Mouse (Mus musculus): Measurements from ENCODE around the gene Tmem121. TPM values are rescaled to one million over a fixed set of nuclear protein-coding genes. Genes with fewer than 3 reads are reported as not detected.

Gene Tmem121
- polyA plus RNA-seq, 1 experiment from 2014 or later: 7.2 TPM

DNA sequence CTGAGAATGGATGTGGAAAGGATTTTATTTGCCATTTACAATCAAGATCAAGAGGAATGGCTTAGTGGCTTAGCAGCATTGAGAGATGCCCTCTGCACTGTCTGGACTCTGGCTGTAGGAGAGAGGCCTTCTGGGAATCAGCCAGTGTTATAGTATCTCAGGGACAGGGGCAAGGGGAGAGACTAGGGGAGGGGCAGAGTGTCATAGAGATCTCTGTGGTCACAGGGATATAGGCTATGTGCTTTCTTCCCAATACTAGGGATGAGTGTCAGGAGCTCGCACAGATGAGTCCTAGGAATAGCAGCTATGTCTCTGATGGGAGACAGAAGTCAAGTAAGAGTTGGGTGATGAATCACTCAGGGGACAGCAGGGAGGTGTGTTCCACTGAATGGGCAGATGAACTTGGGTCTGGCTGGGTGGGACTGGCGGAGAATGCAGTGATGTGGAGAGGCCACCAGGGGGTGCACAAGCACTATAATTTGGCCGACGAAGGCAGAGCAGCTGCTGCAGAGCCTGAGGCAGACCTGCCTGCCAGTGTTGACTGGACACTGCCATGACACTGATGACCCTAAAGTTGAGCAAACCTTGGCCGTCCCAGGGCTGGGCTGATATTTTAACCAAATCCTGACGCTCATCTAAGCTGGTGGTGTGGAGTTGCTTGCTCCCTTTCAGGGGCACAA is 30.1 kb downstream of the Tmem121 start:
- Histone ChIP-seq H3K9me3 (ENCODE audit: control insufficient read depth, low read depth, low read length) (no peaks in the 10 kb centered on the region), H3K4me2 (replicated peaks; ENCODE audit: low read depth, low read length) (no peak overlapping the region), H3K36me3 (ENCODE audit: control insufficient read depth, insufficient read depth, low read length) (no peaks in the 10 kb centered on the region), H3K27ac (ENCODE audit: low read length) (no peak overlapping the region), H3K4me1 (ENCODE audit: control insufficient read depth, insufficient read depth, low read length) (no peaks in the 10 kb centered on the region), H3K9ac (replicated peaks; ENCODE audit: low read depth, low read length) (no peak overlapping the region), H3K4me3 (ENCODE audit: low read depth, low read length) (no peak overlapping the region), H3K27me3 (ENCODE audit: control insufficient read depth, insufficient read depth, low read length) (no peaks in the 10 kb centered on the region)
- whole genome bisulfite sequencing: 9% methylated on average over 6 of the region's 6 CpGs
- no peak for ATAC-seq (ENCODE audit: insufficient number of reproducible peaks, insufficient read depth, low FRiP score, low read depth)

- Histone ChIP-seq H3K27me3 (ENCODE audit: control insufficient read depth, insufficient read depth, low read length) (no peaks in the 10 kb centered on the region), H3K9me3 (ENCODE audit: control insufficient read depth, low read depth, low read length) (no peaks in the 10 kb centered on the region), H3K4me3 (ENCODE audit: low read depth, low read length) (no peak overlapping the region), H3K9ac (replicated peaks; ENCODE audit: low read depth, low read length) (no peak overlapping the region), H3K27ac (ENCODE audit: low read length) (no peak overlapping the region), H3K4me1 (ENCODE audit: control insufficient read depth, insufficient read depth, low read length) (no peaks in the 10 kb centered on the region), H3K4me2 (replicated peaks; ENCODE audit: low read depth, low read length) (no peak overlapping the region), H3K36me3 (ENCODE audit: control insufficient read depth, insufficient read depth, low read length) (no peaks in the 10 kb centered on the region)
- WGBS: 32% methylated on average over 11 of the region's 11 CpGs
- ATAC-seq (ENCODE audit: insufficient number of reproducible peaks, insufficient read depth, low FRiP score, low read depth): no peak
Observed at GRCm38 (mm10) chr12:113217306-113218242, 31.8 kb downstream of the Tmem121 start.

DNA sequence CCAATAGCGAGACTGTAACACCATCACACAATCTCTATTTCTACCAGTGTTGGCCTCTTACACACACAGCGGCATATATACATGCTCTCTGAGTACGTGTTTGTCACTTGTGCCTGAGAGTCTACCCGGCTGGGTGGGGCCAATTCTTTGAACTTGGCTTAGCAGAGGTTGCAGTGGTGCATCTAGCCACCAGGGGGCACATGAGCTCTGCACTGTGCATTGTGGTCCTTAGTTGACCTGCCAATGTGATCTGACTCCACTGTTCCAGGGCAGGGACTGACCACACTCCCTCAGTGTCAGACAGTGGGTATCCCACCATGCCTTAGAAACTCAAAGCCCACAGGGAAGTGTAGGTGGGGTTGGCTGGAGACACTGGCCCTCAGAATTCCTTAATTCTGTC is 34.1 kb downstream of the Tmem121 start:
- Histone ChIP-seq H3K9ac (replicated peaks; ENCODE audit: low read depth, low read length) (no peak overlapping the region), H3K27ac (ENCODE audit: low read length) (no peak overlapping the region), H3K36me3 (ENCODE audit: control insufficient read depth, insufficient read depth, low read length) (no peaks in the 10 kb centered on the region), H3K4me1 (ENCODE audit: control insufficient read depth, insufficient read depth, low read length) (no peaks in the 10 kb centered on the region), H3K4me2 (replicated peaks; ENCODE audit: low read depth, low read length) (no peak overlapping the region), H3K9me3 (ENCODE audit: control insufficient read depth, low read depth, low read length) (no peaks in the 10 kb centered on the region), H3K4me3 (ENCODE audit: low read depth, low read length) (no peak overlapping the region), H3K27me3 (ENCODE audit: control insufficient read depth, insufficient read depth, low read length) (no peaks in the 10 kb centered on the region)
- ATAC-seq (ENCODE audit: insufficient number of reproducible peaks, insufficient read depth, low FRiP score, low read depth): no peak
- 53% methylated on average over 4 of the region's 4 CpGs for WGBS

DNA sequence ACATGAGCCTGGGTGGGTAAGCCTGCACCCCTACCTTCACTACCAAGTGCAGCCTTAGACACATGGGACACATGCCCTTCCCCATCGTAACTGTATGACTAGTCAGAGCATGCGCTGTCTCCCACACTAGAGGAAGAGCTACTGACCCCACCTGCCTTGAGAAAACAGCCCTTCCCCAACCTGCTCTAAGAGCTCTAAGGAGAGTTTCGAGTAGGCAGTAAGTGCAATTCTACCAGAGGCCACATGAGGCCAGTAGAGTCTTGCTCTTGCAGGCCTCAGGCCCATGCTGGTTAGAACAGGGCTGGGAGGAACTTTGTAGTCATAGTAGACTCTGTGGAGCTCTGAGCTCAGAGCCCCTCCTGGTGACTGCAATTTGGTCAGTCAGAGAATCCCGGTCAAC is 34.7 kb downstream of the Tmem121 start:
- no peaks in the 10 kb centered on the region for H3K9me3 ChIP-seq (ENCODE audit: control insufficient read depth, low read depth, low read length)
- no peak overlapping the region for H3K9ac ChIP-seq (replicated peaks; ENCODE audit: low read depth, low read length)
- 40% methylated on average over 4 of the region's 4 CpGs for WGBS
- peak; percentile 33; the same call in 1 of the 2 replicates for ATAC-seq (ENCODE audit: insufficient number of reproducible peaks, insufficient read depth, low FRiP score, low read depth)
- H3K27ac ChIP-seq (ENCODE audit: low read length): no peak overlapping the region
- no peak overlapping the region for H3K4me3 ChIP-seq (ENCODE audit: low read depth, low read length)
- H3K36me3 ChIP-seq (ENCODE audit: control insufficient read depth, insufficient read depth, low read length): no peaks in the 10 kb centered on the region
- H3K4me2 ChIP-seq (replicated peaks; ENCODE audit: low read depth, low read length): no peak overlapping the region
- no peaks in the 10 kb centered on the region for H3K4me1 ChIP-seq (ENCODE audit: control insufficient read depth, insufficient read depth, low read length)
- H3K27me3 ChIP-seq (ENCODE audit: control insufficient read depth, insufficient read depth, low read length): no peaks in the 10 kb centered on the region

- H3K36me3 ChIP-seq (ENCODE audit: control insufficient read depth, insufficient read depth, low read length): no peaks in the 10 kb centered on the region
- no peak overlapping the region for H3K4me2 ChIP-seq (replicated peaks; ENCODE audit: low read depth, low read length)
- H3K9me3 ChIP-seq (ENCODE audit: control insufficient read depth, low read depth, low read length): no peaks in the 10 kb centered on the region
- no peak overlapping the region for H3K9ac ChIP-seq (replicated peaks; ENCODE audit: low read depth, low read length)
- H3K4me3 ChIP-seq (ENCODE audit: low read depth, low read length): no peak overlapping the region
- ATAC-seq (ENCODE audit: insufficient number of reproducible peaks, insufficient read depth, low FRiP score, low read depth): no peak
- no peaks in the 10 kb centered on the region for H3K27me3 ChIP-seq (ENCODE audit: control insufficient read depth, insufficient read depth, low read length)
- no peaks in the 10 kb centered on the region for H3K4me1 ChIP-seq (ENCODE audit: control insufficient read depth, insufficient read depth, low read length)
- 77% methylated on average over 9 of the region's 9 CpGs for whole genome bisulfite sequencing
- no peak overlapping the region for H3K27ac ChIP-seq (ENCODE audit: low read length)
Observed at GRCm38 (mm10) chr12:113221289-113221688, 35.6 kb downstream of the Tmem121 start.

- no peak overlapping the region for H3K4me2 ChIP-seq (replicated peaks; ENCODE audit: low read depth, low read length)
Observed at GRCm38 (mm10) chr12:113222121-113222636, 36.4 kb downstream of the Tmem121 start.

DNA sequence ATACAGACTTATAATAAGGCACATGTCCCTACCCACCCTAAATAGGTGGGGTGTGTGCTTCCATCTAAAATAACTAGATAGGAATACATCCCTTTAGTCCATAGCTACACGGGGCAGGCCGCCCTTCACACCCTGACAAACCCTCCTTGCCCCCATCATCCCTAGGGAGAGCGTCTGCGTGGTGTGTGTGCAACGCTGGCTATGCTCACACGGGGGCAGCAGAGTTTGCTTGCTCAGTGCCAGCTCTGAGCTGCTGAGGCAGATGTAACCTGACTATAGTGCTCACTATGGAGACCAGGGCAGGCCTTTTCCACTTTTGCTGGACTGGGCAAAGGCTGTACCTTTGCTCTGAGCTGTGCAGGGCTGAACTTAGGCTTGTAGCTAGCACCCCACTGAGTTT is 37.0 kb downstream of the Tmem121 start:
- Histone ChIP-seq H3K36me3 (ENCODE audit: control insufficient read depth, insufficient read depth, low read length) (no peaks in the 10 kb centered on the region), H3K9me3 (ENCODE audit: control insufficient read depth, low read depth, low read length) (no peaks in the 10 kb centered on the region), H3K27ac (ENCODE audit: low read length) (no peak overlapping the region), H3K4me2 (replicated peaks; ENCODE audit: low read depth, low read length) (no peak overlapping the region), H3K27me3 (ENCODE audit: control insufficient read depth, insufficient read depth, low read length) (no peaks in the 10 kb centered on the region), H3K4me1 (ENCODE audit: control insufficient read depth, insufficient read depth, low read length) (no peaks in the 10 kb centered on the region), H3K4me3 (ENCODE audit: low read depth, low read length) (no peak overlapping the region), H3K9ac (replicated peaks; ENCODE audit: low read depth, low read length) (no peak overlapping the region)
- WGBS: 23% methylated on average over 6 of the region's 6 CpGs
- ATAC-seq (ENCODE audit: insufficient number of reproducible peaks, insufficient read depth, low FRiP score, low read depth): peak; percentile 33; the same call in 1 of the 2 replicates

More at GRCm38 (mm10) chr12:113222121-113222636, 36.4 kb downstream of the Tmem121 start:
- H3K36me3 ChIP-seq (ENCODE audit: control insufficient read depth, insufficient read depth, low read length): no peaks in the 10 kb centered on the region
- no peaks in the 10 kb centered on the region for H3K27me3 ChIP-seq (ENCODE audit: control insufficient read depth, insufficient read depth, low read length)
- 10% methylated on average over 8 of the region's 8 CpGs for WGBS
- H3K4me3 ChIP-seq (ENCODE audit: low read depth, low read length): no peak overlapping the region
- no peak overlapping the region for H3K27ac ChIP-seq (ENCODE audit: low read length)
- no peak overlapping the region for H3K9ac ChIP-seq (replicated peaks; ENCODE audit: low read depth, low read length)
- H3K4me1 ChIP-seq (ENCODE audit: control insufficient read depth, insufficient read depth, low read length): no peaks in the 10 kb centered on the region
- no peaks in the 10 kb centered on the region for H3K9me3 ChIP-seq (ENCODE audit: control insufficient read depth, low read depth, low read length)
- ATAC-seq (ENCODE audit: insufficient number of reproducible peaks, insufficient read depth, low FRiP score, low read depth): peak; percentile 64

DNA sequence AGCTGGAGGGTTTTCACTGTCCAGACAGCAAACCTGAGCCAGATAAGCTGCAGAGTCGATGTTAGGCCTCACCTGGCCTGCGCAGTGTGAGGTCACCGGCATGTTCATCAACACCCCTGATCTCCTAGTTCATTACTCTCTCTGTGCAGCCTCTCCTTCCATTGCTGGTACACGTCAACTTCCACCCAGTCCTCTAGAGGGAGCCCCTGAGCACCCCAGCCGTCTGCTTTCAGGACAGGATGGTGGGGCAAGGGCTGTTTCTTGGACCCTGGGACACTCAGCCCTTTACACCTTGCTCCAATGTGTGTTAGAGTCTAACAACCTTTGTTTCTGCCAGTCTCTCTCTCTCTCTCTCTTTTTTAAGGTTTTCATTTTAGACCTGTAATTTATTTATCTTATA is 38.5 kb downstream of the Tmem121 start:
- H3K9ac ChIP-seq (replicated peaks; ENCODE audit: low read depth, low read length): no peak overlapping the region
- no peaks in the 10 kb centered on the region for H3K9me3 ChIP-seq (ENCODE audit: control insufficient read depth, low read depth, low read length)
- no peak overlapping the region for H3K4me2 ChIP-seq (replicated peaks; ENCODE audit: low read depth, low read length)
- no peak overlapping the region for H3K27ac ChIP-seq (ENCODE audit: low read length)
- no peaks in the 10 kb centered on the region for H3K36me3 ChIP-seq (ENCODE audit: control insufficient read depth, insufficient read depth, low read length)
- 74% methylated on average over 5 of the region's 5 CpGs for WGBS
- H3K27me3 ChIP-seq (ENCODE audit: control insufficient read depth, insufficient read depth, low read length): no peaks in the 10 kb centered on the region
- H3K4me3 ChIP-seq (ENCODE audit: low read depth, low read length): no peak overlapping the region
- no peak for ATAC-seq (ENCODE audit: insufficient number of reproducible peaks, insufficient read depth, low FRiP score, low read depth)
- no peaks in the 10 kb centered on the region for H3K4me1 ChIP-seq (ENCODE audit: control insufficient read depth, insufficient read depth, low read length)

All from stomach, embryonic 14.5 days (tissue).